Mouse (Mus musculus) ES-Bruce4 (cell line): Measurements from ENCODE around the gene Fam214a. TPM values are rescaled to one million over a fixed set of nuclear protein-coding genes. Genes with fewer than 3 reads are reported as not detected.

Source experiments
- H3K27ac ChIP-seq: 2 replicates; pipeline ENCODE4 v1.5.1; 2012; ENCODE audit warnings: low read length, inconsistent platforms; ENCODE audit not compliant: insufficient read depth
- H3K27me3 ChIP-seq: 2 replicates; pipeline ENCODE4 v1.6.1; 2012; ENCODE audit warnings: mild to moderate bottlenecking, low read length, inconsistent platforms; ENCODE audit not compliant: control insufficient read depth, poor library complexity, insufficient read depth, severe bottlenecking
- H3K36me3 ChIP-seq: 2 replicates; pipeline ENCODE4 v1.6.1; 2012; ENCODE audit warnings: inconsistent platforms, mild to moderate bottlenecking, low read length, moderate library complexity; ENCODE audit not compliant: control insufficient read depth, poor library complexity, insufficient read depth, severe bottlenecking
- H3K4me1 ChIP-seq: one replicate; pipeline ENCODE4 v1.8.1; 2011; ENCODE audit warnings: low read length; ENCODE audit not compliant: control insufficient read depth, insufficient read depth
- H3K4me3 ChIP-seq: 2 replicates; pipeline ENCODE4 v1.5.1; 2011; ENCODE audit warnings: low read depth, mild to moderate bottlenecking, low read length
- H3K9ac ChIP-seq: 2 replicates; pipeline ENCODE4 v1.6.1; 2012; ENCODE audit warnings: low read depth, mild to moderate bottlenecking, inconsistent platforms; ENCODE audit not compliant: poor library complexity, severe bottlenecking
- H3K9me3 ChIP-seq: replicated peaks from 2 replicates; pipeline ENCODE4 v1.6.1; 2012; ENCODE audit warnings: mild to moderate bottlenecking, low read length, inconsistent platforms; ENCODE audit not compliant: control insufficient read depth, poor library complexity, insufficient read depth, severe bottlenecking
- CTCF ChIP-seq: IDR thresholded peaks from one replicate; pipeline ENCODE4 v1.8.1; 2011; ENCODE audit warnings: low read depth, low read length
- EP300 ChIP-seq: IDR thresholded peaks from 2 replicates; pipeline ENCODE4 v1.6.1; 2011; ENCODE audit warnings: low read depth, low read length; ENCODE audit not compliant: insufficient read depth
- POLR2A ChIP-seq: IDR thresholded peaks from one replicate; pipeline ENCODE4 v1.8.1; 2011; ENCODE audit warnings: low read length; ENCODE audit not compliant: insufficient read depth
- polyA plus RNA-seq: library from polyadenylated mRNA; stranded (reverse); fragments of >200 nt; gene quantifications from 2 replicates; pipeline ENCODE4 v1.2.4, GENCODE M21; 2011; ENCODE audit warnings: low read depth; ENCODE audit not compliant: missing spikeins, insufficient read depth, insufficient read length

Gene Fam214a
- polyA plus RNA-seq, 1 experiment = 9.8 TPM

- H3K9ac ChIP-seq = no peak overlapping the region
- no peaks in the 10 kb centered on the region for H3K4me1 ChIP-seq
- H3K27me3 ChIP-seq = no peaks in the 10 kb centered on the region
- no peaks in the 10 kb centered on the region for H3K36me3 ChIP-seq
- no peak for TF ChIP-seq CTCF
- H3K4me3 ChIP-seq = no peak overlapping the region
- H3K27ac ChIP-seq = no peak overlapping the region
- H3K9me3 ChIP-seq = no peaks in the 10 kb centered on the region
Measured at GRCm38 (mm10) chr9:74966200-74966599, 13.5 kb downstream of the Fam214a start.

DNA sequence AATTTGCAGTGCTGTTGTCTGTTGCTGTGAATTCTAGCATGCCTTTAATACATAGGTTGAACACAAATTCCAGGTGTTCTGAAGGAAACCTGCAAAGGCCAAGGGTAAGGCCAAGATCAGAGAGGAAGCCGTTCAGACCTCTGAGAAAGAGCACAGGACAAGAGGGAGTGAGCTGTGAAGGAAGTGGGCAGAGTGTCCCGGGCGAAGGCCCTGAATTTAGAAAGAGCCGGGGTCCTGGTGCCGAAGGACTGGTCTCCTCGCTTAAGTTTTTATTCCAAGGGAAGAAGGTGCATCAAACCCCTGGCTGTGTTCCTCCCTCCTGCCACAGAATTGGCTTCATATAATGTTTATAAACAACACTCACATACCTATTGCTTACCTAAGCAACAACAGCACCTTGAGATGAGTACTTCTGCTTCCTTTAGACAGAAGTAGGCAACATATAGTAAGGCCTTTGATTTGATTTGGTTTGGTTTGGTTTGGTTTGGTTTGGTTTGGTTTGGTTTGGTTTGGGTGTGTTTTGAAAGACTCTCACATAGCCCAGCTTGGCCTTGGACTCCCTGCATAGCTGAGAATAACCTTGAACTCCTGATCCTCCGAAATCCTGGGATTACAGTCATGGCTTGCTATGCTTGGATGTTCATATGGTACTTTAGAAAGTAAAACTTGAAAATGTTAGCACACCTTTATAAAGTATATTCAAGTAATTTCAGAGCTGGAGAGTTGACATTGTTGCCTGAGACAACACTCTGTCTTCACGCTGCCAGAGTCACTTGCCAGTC lies 16.2 kb downstream of the Fam214a start:
- H3K9me3 ChIP-seq = no peaks in the 10 kb centered on the region
- H3K4me3 ChIP-seq = no peak overlapping the region
- H3K4me1 ChIP-seq = no peaks in the 10 kb centered on the region
- TF ChIP-seq POLR2A = no peak
- TF ChIP-seq EP300 = no peak
- TF ChIP-seq CTCF = no peak
- no peak overlapping the region for H3K27ac ChIP-seq
- no peaks in the 10 kb centered on the region for H3K27me3 ChIP-seq
- no peaks in the 10 kb centered on the region for H3K36me3 ChIP-seq
- no peak overlapping the region for H3K9ac ChIP-seq

DNA sequence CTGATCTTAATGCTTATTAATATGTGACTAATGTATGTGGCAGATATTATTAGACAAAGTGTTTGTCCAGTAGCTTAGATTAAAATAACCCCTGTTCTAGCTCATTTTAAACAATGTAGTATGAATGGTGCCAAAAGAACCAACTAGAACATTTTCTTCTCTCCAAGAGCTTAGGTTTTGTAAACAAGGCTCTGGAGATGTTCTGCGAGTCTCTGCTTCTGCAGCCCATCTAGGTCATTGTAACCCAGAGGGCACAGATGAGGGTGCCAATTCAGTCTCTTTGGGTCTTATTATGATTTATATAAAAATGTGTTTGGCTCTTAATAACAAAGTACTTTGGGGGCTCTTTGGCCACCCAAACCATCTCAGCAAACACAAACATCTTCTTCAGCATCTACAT lies 17.9 kb downstream of the Fam214a start:
- Histone ChIP-seq H3K9me3 (no peaks in the 10 kb centered on the region), H3K27ac (no peak overlapping the region), H3K4me3 (no peak overlapping the region), H3K36me3 (no peaks in the 10 kb centered on the region), H3K9ac (no peak overlapping the region), H3K27me3 (no peaks in the 10 kb centered on the region), H3K4me1 (no peaks in the 10 kb centered on the region)
- no peak for TF ChIP-seq POLR2A
- no peak for TF ChIP-seq CTCF
- TF ChIP-seq EP300 = no peak

DNA sequence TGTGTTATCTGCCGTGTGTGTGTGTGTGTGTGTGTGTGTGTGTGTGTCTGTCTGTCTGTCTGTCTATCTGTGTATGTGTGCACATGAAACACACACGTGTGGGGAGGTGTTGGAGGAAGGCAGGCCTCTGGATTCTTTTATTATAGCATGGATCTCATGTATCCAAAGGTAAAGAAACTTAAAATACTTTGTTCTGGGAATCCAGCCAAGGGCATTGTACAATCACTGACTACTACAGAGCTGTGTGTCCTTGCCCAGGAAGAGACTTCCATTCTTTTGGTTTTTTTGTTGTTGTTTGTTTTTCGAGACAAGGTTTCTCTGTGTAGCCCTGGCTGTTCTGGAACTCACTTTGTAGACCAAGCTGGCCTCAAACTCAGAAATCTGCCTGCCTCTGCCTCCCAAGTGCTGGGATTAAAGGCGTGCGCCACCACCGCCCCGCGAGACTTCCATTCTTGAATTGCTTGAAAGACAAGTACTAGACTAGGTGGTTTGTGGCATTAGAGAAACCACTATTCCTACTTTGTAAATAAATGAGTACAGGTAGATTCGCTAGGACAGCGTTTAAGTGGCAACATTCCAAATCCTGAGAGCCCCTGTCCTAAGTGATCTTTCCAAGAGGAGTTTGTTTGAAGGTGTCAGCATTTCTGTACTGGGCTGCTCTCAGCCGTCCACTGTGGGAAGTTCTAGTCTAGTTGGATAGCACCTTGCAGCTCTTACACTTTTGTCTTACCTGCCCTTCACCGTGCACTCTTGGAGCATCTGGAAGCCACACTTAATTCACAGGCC lies 18.7 kb downstream of the Fam214a start:
- no peak overlapping the region for H3K27ac ChIP-seq
- TF ChIP-seq CTCF (no peak), EP300 (no peak), POLR2A (no peak)
- no peak overlapping the region for H3K9ac ChIP-seq
- no peaks in the 10 kb centered on the region for H3K36me3 ChIP-seq
- no peaks in the 10 kb centered on the region for H3K27me3 ChIP-seq
- H3K4me3 ChIP-seq = no peak overlapping the region
- no peaks in the 10 kb centered on the region for H3K9me3 ChIP-seq
- H3K4me1 ChIP-seq = no peaks in the 10 kb centered on the region

DNA sequence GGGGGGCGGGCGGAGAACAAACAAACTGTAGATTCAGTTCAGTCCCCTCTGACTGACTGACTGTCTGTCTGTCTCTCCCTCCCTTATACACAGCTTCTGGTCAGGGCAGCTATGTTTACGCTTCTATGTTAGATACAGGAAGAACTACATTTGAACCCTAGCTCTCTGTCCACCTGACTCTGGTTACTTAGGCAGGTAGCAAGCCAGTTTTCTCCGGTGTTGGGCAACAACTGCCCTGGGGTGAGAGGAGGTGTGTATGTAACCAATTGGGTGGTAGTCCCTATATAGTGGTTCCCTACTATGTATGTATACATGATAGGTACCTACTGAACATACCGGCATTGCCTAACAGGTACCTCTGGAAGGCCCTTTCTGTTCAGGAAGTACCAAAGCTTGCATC lies 20.1 kb downstream of the Fam214a start:
- H3K9me3 ChIP-seq = no peaks in the 10 kb centered on the region
- H3K4me3 ChIP-seq = no peak overlapping the region
- H3K9ac ChIP-seq = no peak overlapping the region
- TF ChIP-seq POLR2A = no peak
- no peak for TF ChIP-seq EP300
- no peak for TF ChIP-seq CTCF
- no peaks in the 10 kb centered on the region for H3K4me1 ChIP-seq
- H3K36me3 ChIP-seq = no peaks in the 10 kb centered on the region
- H3K27ac ChIP-seq = no peak overlapping the region
- H3K27me3 ChIP-seq = no peaks in the 10 kb centered on the region

DNA sequence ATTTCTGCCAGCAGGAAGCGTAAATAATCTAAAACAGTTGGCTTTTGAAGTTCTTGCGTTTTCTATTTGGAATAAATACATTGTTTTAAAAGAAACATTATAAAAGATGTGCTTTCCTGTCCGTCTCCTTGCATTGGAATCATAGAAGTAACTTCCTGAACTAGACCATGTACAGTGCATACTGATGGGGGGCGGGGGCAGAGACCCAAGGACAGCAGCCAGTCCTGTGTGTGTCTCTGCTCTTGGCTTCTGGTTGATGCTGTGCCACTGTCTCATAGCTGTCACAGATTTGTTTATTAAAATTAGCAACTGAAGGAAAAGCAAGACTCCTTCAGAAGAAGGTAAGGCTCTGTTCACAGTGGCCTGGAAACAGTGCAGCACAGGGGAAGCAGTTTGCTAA lies 20.5 kb downstream of the Fam214a start:
- TF ChIP-seq EP300 (no peak), POLR2A (no peak), CTCF (no peak)
- H3K9me3 ChIP-seq = no peaks in the 10 kb centered on the region
- no peaks in the 10 kb centered on the region for H3K4me1 ChIP-seq
- H3K27ac ChIP-seq = no peak overlapping the region
- H3K36me3 ChIP-seq = no peaks in the 10 kb centered on the region
- H3K4me3 ChIP-seq = no peak overlapping the region
- H3K9ac ChIP-seq = no peak overlapping the region
- no peaks in the 10 kb centered on the region for H3K27me3 ChIP-seq
